Mouse (Mus musculus) neural tube, embryonic 15.5 days (tissue): Measurements from ENCODE around the gene Nrxn2. TPM values are rescaled to one million over a fixed set of nuclear protein-coding genes. Genes with fewer than 3 reads are reported as not detected.

Experiments used
- ATAC-seq: fragments of 200-750 bp; cut with Nextera tagmentation; 2 replicates; pipeline ENCODE4 v1.8.0; 2017; ENCODE audit warnings: mild to moderate bottlenecking, moderate TSS enrichment, moderate library complexity; ENCODE audit not compliant: low FRiP score
- H3K27ac ChIP-seq: fragments of 300-500 bp; sonication (generic); replicated peaks from 2 replicates; pipeline ENCODE4 v1.5.1; 2015; ENCODE audit warnings: mild to moderate bottlenecking, inconsistent platforms
- H3K27me3 ChIP-seq: fragments of 300-500 bp; sonication (generic); replicated peaks from 2 replicates; pipeline ENCODE4 v1.6.1; 2015; ENCODE audit warnings: inconsistent platforms
- H3K36me3 ChIP-seq: fragments of 300-500 bp; sonication (generic); 2 replicates; pipeline ENCODE4 v1.6.1; 2015; ENCODE audit warnings: inconsistent platforms
- H3K4me1 ChIP-seq: fragments of 300-500 bp; sonication (generic); 2 replicates; pipeline ENCODE4 v1.6.1; 2015; ENCODE audit warnings: inconsistent platforms
- H3K4me2 ChIP-seq: fragments of 300-500 bp; sonication (generic); 2 replicates; pipeline ENCODE4 v1.6.1; 2015; ENCODE audit warnings: inconsistent platforms, mild to moderate bottlenecking, moderate library complexity
- H3K4me3 ChIP-seq: fragments of 300-500 bp; sonication (generic); replicated peaks from 2 replicates; pipeline ENCODE4 v1.5.1; 2015; ENCODE audit warnings: mild to moderate bottlenecking, inconsistent platforms
- H3K9ac ChIP-seq: fragments of 300-500 bp; sonication (generic); replicated peaks from 2 replicates; pipeline ENCODE4 v1.6.1; 2015; ENCODE audit warnings: mild to moderate bottlenecking, inconsistent platforms
- H3K9me3 ChIP-seq: fragments of 300-500 bp; sonication (generic); replicated peaks from 2 replicates; pipeline ENCODE4 v1.6.1; 2016; ENCODE audit warnings: inconsistent platforms
- WGBS: fragments of 180-500 bp; shearing (Covaris S2); methylation state at CpG from one replicate; pipeline ENCODE4 v1.1.7; 2015; ENCODE audit warnings: mixed read lengths; 5-methylcytosine and 5-hydroxymethylcytosine counted together
- polyA plus RNA-seq: library from polyadenylated mRNA; unstranded; fragments of >200 nt; fragmentation: Nextera tagmentation; extraction: Ambion mirVana; gene quantifications from 2 replicates; pipeline ENCODE4 v1.2.1, GENCODE M21; 2015

Nrxn2 gene
- polyA plus RNA-seq, 1 experiment from 2014 or later, result 45.7 TPM

GRCm38 (mm10) chr19:6407109-6407508 lies 11.4 kb upstream of the Nrxn2 start:
- Histone ChIP-seq H3K9ac (no peak overlapping the region), H3K4me1 (peaks cover 6% of the 10 kb centered on the region), H3K4me2 (no peak overlapping the region), H3K27ac (no peak overlapping the region), H3K27me3 (peaks cover 16% of the 10 kb centered on the region; the same call in 1 of the 2 replicates), H3K9me3 (no peaks in the 10 kb centered on the region), H3K36me3 (peaks cover 6% of the 10 kb centered on the region; the same call in 1 of the 2 replicates), H3K4me3 (no peak overlapping the region)
- ATAC-seq, result no peak
- WGBS, result 85% methylated on average over 8 of the region's 8 CpGs

GRCm38 (mm10) chr19:6407816-6408510 lies 10.6 kb upstream of the Nrxn2 start:
- Histone ChIP-seq H3K4me3 (no peak overlapping the region), H3K27ac (no peak overlapping the region), H3K36me3 (peaks cover 6% of the 10 kb centered on the region; the same call in 1 of the 2 replicates), H3K4me2 (no peak overlapping the region), H3K9me3 (no peaks in the 10 kb centered on the region), H3K27me3 (0 out of 2 replicates have a peak, but pooled peaks cover 8% of the 10 kb centered on the region), H3K9ac (no peak overlapping the region), H3K4me1 (peaks cover 4% of the 10 kb centered on the region; the same call in 1 of the 2 replicates)
- WGBS, result 59% methylated on average over 16 of the region's 16 CpGs
- ATAC-seq, result no peak

- Histone ChIP-seq H3K4me2 (no peak overlapping the region), H3K4me1 (no peaks in the 10 kb centered on the region), H3K36me3 (peaks cover 6% of the 10 kb centered on the region; the same call in 1 of the 2 replicates), H3K9me3 (no peaks in the 10 kb centered on the region), H3K27ac (no peak overlapping the region), H3K27me3 (0 out of 2 replicates have a peak, but pooled peaks cover 2% of the 10 kb centered on the region), H3K4me3 (no peak overlapping the region), H3K9ac (no peak overlapping the region)
- WGBS, result 80% methylated on average over 8 of the region's 8 CpGs
- ATAC-seq, result no peak
Observed at GRCm38 (mm10) chr19:6408749-6409148, 9.8 kb upstream of the Nrxn2 start.

GRCm38 (mm10) chr19:6409176-6409575 lies 9.4 kb upstream of the Nrxn2 start:
- ATAC-seq, result no peak
- H3K4me2 ChIP-seq, result no peak overlapping the region
- peaks cover 6% of the 10 kb centered on the region; the same call in 1 of the 2 replicates for H3K36me3 ChIP-seq
- no peak overlapping the region for H3K9ac ChIP-seq
- H3K4me3 ChIP-seq, result no peak overlapping the region
- H3K9me3 ChIP-seq, result no peaks in the 10 kb centered on the region
- H3K27me3 ChIP-seq, result no peaks in the 10 kb centered on the region
- no peaks in the 10 kb centered on the region for H3K4me1 ChIP-seq
- 74% methylated on average over 5 of the region's 5 CpGs for WGBS
- no peak overlapping the region for H3K27ac ChIP-seq

- no peak for ATAC-seq
- no peak overlapping the region for H3K4me3 ChIP-seq
- no peak overlapping the region for H3K27ac ChIP-seq
- H3K9me3 ChIP-seq, result no peaks in the 10 kb centered on the region
- 90% methylated on average over 5 of the region's 5 CpGs for WGBS
- no peak overlapping the region for H3K9ac ChIP-seq
- H3K4me1 ChIP-seq, result peaks cover 1% of the 10 kb centered on the region; the same call in 1 of the 2 replicates
- no peaks in the 10 kb centered on the region for H3K27me3 ChIP-seq
- H3K4me2 ChIP-seq, result no peak overlapping the region
- H3K36me3 ChIP-seq, result peaks cover 1% of the 10 kb centered on the region; the same call in 1 of the 2 replicates
Observed at GRCm38 (mm10) chr19:6409936-6410335, 8.6 kb upstream of the Nrxn2 start.

GRCm38 (mm10) chr19:6412798-6413197 lies 5.7 kb upstream of the Nrxn2 start:
- Histone ChIP-seq H3K36me3 (no peaks in the 10 kb centered on the region), H3K4me3 (no peak overlapping the region), H3K27me3 (no peaks in the 10 kb centered on the region), H3K4me2 (no peak overlapping the region), H3K9me3 (no peaks in the 10 kb centered on the region), H3K4me1 (peaks cover 30% of the 10 kb centered on the region), H3K9ac (no peak overlapping the region), H3K27ac (no peak overlapping the region)
- ATAC-seq, result no peak
- WGBS, result 78% methylated on average over 14 of the region's 14 CpGs

GRCm38 (mm10) chr19:6415454-6415853 lies 3.1 kb upstream of the Nrxn2 start:
- H3K4me2 ChIP-seq, result 0 out of 2 replicates have a peak overlapping the region, but pooled peaks have one; percentile 26

GRCm38 (mm10) chr19:6416124-6416770 lies 2.3 kb upstream of the Nrxn2 start:
- H3K4me2 ChIP-seq, result peak overlapping the region; percentile 26
- 8% methylated on average over 9 of the region's 9 CpGs for WGBS
- H3K36me3 ChIP-seq, result no peaks in the 10 kb centered on the region
- H3K4me1 ChIP-seq, result peaks cover 53% of the 10 kb centered on the region
- no peak overlapping the region for H3K4me3 ChIP-seq
- H3K27ac ChIP-seq, result peak overlapping the region; percentile 96
- no peak for ATAC-seq
- no peaks in the 10 kb centered on the region for H3K27me3 ChIP-seq
- no peaks in the 10 kb centered on the region for H3K9me3 ChIP-seq
- H3K9ac ChIP-seq, result peak overlapping the region; percentile 26; the same call in 1 of the 2 replicates

More at GRCm38 (mm10) chr19:6415454-6415853, 3.1 kb upstream of the Nrxn2 start:
- ATAC-seq, result no peak
- peaks cover 45% of the 10 kb centered on the region for H3K4me1 ChIP-seq
- WGBS, result 41% methylated on average over 6 of the region's 6 CpGs
- H3K4me3 ChIP-seq, result no peak overlapping the region
- H3K27me3 ChIP-seq, result no peaks in the 10 kb centered on the region
- no peaks in the 10 kb centered on the region for H3K9me3 ChIP-seq
- peak overlapping the region; percentile 26; the same call in 1 of the 2 replicates for H3K9ac ChIP-seq
- no peaks in the 10 kb centered on the region for H3K36me3 ChIP-seq
- H3K27ac ChIP-seq, result peak overlapping the region; percentile 96

GRCm38 (mm10) chr19:6416894-6417761 lies 1.4 kb upstream of the Nrxn2 start:
- H3K4me2 ChIP-seq, result peak overlapping the region; percentile 91
- H3K9me3 ChIP-seq, result no peaks in the 10 kb centered on the region
- no peaks in the 10 kb centered on the region for H3K27me3 ChIP-seq
- no peaks in the 10 kb centered on the region for H3K36me3 ChIP-seq
- peak overlapping the region; percentile 96 for H3K27ac ChIP-seq
- no peak for ATAC-seq
- 0 out of 2 replicates have a peak overlapping the region, but pooled peaks have one; percentile 89 for H3K9ac ChIP-seq
- H3K4me3 ChIP-seq, result no peak overlapping the region
- WGBS, result 50% methylated on average over 12 of the region's 12 CpGs
- peaks cover 62% of the 10 kb centered on the region for H3K4me1 ChIP-seq

- 5% methylated on average over 17 of the region's 23 CpGs for WGBS
Observed at GRCm38 (mm10) chr19:6418984-6419692, 607 bp downstream of the Nrxn2 start.

More at GRCm38 (mm10) chr19:6418984-6419692, 607 bp downstream of the Nrxn2 start:
- peaks cover 82% of the 10 kb centered on the region for H3K4me1 ChIP-seq
- H3K27me3 ChIP-seq, result 0 out of 2 replicates have a peak, but pooled peaks cover 3% of the 10 kb centered on the region
- peak overlapping the region; percentile 96 for H3K27ac ChIP-seq
- no peaks in the 10 kb centered on the region for H3K36me3 ChIP-seq
- H3K9ac ChIP-seq, result peak overlapping the region; percentile 89
- H3K4me2 ChIP-seq, result peak overlapping the region; percentile 91
- H3K9me3 ChIP-seq, result no peaks in the 10 kb centered on the region
- peak; percentile 25 for ATAC-seq
- H3K4me3 ChIP-seq, result peak overlapping the region; percentile 67
